Mouse (Mus musculus): Measurements from ENCODE around the gene Lrrc20. TPM values are rescaled to one million over a fixed set of nuclear protein-coding genes. Genes with fewer than 3 reads are reported as not detected.
"Not testable (repeated sequence)": the region's sequence is repeated elsewhere in the genome, so short reads cannot be mapped to it uniquely, and the experiment has no call there.

Gene Lrrc20
- total RNA-seq, 2 experiments from 2014 or later = 79.9 to 82.2 TPM

- intact Hi-C loops (cut with DNase I; ENCODE audit: low total_unique reads) = no loop called here
- no peak for DNase-seq
Measured at GRCm38 (mm10) chr10:61618528-61618927, 142.9 kb downstream of the Lrrc20 start.

GRCm38 (mm10) chr10:61621681-61622080 lies 146.1 kb downstream of the Lrrc20 start:
- intact Hi-C loops (cut with DNase I; ENCODE audit: low total_unique reads) = no loop called here
- DNase-seq = no peak

DNA sequence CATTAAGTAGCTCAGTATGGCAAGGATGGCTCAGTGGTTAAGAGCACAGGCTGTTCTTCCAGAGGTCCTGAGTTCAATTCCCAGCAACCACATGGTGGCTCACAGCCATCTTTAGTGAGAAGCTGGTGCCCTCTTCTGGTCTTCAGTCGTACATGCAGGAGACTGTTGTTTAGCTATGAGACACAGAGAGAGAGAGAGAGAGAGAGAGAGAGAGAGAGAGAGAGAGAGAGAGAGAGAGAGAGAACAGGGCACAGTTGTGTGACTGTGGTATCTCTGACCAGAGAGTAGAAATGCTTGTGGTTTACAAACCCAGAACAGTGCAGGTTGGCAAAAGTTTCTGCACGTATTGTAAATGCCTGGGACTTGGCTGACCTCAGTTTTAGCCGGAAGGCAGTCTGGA lies 148.3 kb downstream of the Lrrc20 start:
- DNase-seq; intact Hi-C loops (cut with DNase I; ENCODE audit: low total_unique reads): not testable (repeated sequence)

DNA sequence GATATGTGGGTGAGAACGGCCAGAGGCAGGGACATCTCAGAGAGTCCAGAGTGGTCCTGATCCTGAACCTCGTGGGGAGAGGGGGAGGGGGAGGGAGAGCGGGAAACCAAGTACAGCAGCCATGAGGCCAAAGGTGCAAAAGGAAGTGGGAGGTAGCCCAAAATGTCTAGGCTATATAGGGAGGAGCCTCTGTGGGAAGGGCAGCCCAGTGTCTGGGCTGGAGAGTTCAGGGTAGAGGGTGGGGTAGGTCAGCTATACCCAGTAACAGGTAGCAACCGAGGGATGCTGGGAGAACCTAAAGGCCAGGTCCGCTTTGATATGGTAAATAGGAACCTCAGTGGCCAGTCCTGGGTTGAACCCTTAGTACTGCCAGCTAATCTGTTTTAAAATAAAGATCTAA lies 149.2 kb downstream of the Lrrc20 start:
- intact Hi-C loops (cut with DNase I; ENCODE audit: low total_unique reads) = no loop called here
- DNase-seq = no peak

- intact Hi-C loops (cut with DNase I; ENCODE audit: low total_unique reads) = no loop called here
- no peak for DNase-seq
Measured at GRCm38 (mm10) chr10:61625381-61626257, 150.0 kb downstream of the Lrrc20 start.

- intact Hi-C loops (cut with DNase I; ENCODE audit: low total_unique reads) = no loop called here
- no peak for DNase-seq
Measured at GRCm38 (mm10) chr10:61626551-61626950, 150.9 kb downstream of the Lrrc20 start.

DNA sequence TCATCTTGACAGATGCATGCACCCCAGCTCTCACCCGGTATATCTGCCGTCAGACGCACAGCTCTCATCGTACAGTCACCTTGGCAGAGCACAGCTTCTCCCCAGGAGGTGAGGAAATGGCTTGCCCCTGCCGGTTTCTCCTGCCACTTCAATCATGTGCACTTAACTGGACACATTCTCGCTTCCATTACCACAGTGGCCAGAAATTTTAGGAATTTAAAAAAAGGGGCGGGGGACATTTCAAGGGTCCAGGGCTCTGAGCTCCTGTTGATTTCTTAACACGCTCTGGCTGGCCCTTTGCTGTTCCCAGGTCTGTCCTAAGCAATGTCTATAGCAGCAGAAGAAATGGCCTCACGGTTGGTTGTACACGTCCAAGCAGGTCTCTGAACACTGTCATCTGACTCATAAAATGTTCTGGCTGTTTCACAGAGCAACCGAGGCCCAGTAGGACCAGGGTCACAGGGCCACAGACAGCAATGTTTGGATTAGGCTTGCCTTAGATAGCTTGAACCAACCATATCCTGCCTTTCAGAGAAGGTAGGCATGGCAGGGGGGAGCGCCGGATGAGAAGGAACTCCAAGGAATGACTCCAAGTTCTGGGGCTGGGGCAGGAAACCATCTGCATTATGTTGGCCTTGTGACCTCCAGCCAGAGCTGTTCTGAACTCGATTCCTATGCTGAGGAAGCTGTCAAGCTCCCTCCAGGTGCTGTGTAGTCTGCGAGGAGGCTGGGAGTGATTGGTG lies 151.8 kb downstream of the Lrrc20 start:
- DNase-seq = no peak
- intact Hi-C loops (cut with DNase I; ENCODE audit: low total_unique reads) = no loop called here

GRCm38 (mm10) chr10:61627938-61628250 lies 152.3 kb downstream of the Lrrc20 start:
- DNase-seq = no peak
- intact Hi-C loops (cut with DNase I; ENCODE audit: low total_unique reads) = no loop called here

Other genes with a start within 250 kb of the Lrrc20 start
- 1 to 10 TPM; 3.7 to 4.2 TPM for gene Adamts14, start 202.4 kb upstream of the Lrrc20 start, total RNA-seq (2021)
- gene Prf1, start 178.0 kb upstream of the Lrrc20 start, total RNA-seq (2021) = not detected
- 10 to 100 TPM; 15.2 to 17.7 TPM for gene Pald1, start 92.3 kb upstream of the Lrrc20 start, total RNA-seq (2021)
- under 1 TPM in 1 of 2 experiments, not detected in 1; 0.10 TPM for gene Nodal, start 57.8 kb upstream of the Lrrc20 start, total RNA-seq (2021)
- gene Eif4ebp2, start 23.1 kb upstream of the Lrrc20 start, total RNA-seq (2021) = 10 to 100 TPM; 86.6 to 88.9 TPM
- gene Npffr1, start 119.7 kb downstream of the Lrrc20 start, total RNA-seq (2021) = under 1 TPM in 1 of 2 experiments, not detected in 1; 0.07 TPM
- 10 to 100 TPM; 36.6 to 39.8 TPM for gene Ppa1, start 172.8 kb downstream of the Lrrc20 start, total RNA-seq (2021)
- 100 to 1,000 TPM; 100 to 114 TPM for gene Sar1a, start 204.5 kb downstream of the Lrrc20 start, total RNA-seq (2021)
- 10 to 100 TPM; 11.8 to 14.3 TPM for gene Tysnd1, start 219.7 kb downstream of the Lrrc20 start, total RNA-seq (2021)
- 10 to 100 TPM; 11.5 to 12.9 TPM for gene Aifm2, start 239.5 kb downstream of the Lrrc20 start, total RNA-seq (2021)

Measured in gastrocnemius, postnatal 14 days (tissue).